Mouse (Mus musculus) T-helper 1 cell (primary cell): ENCODE measurements at regions not wholly inside any gene's neighbourhood (a gene's known extent, or its start where the extent isn't known, plus 50 kb on each side); places are given as distances from the start of the nearest gene placed in this dataset.

Experiments
- in situ Hi-C: fragments of 300-600 bp; cut with MboI, MseI; formaldehyde crosslinking; loops from one replicate; pipeline ENCODE4 v1.15.1; 2025; ENCODE audit warnings: high pct_unique_total_duplicates

- in situ Hi-C loops: no loop called here
Measured at GRCm38 (mm10) chr15:44288181-44288580, 4154.0 kb downstream of the 9330182O14Rik start.

GRCm38 (mm10) chr15:44288704-44289103, 4154.5 kb downstream of the 9330182O14Rik start:
- in situ Hi-C loops: no loop called here

GRCm38 (mm10) chr15:44301491-44301890, 4167.3 kb downstream of the 9330182O14Rik start:
- in situ Hi-C loops: loop anchor here (10.0 kb wide), 1 partner anchor 1117 kb away; no protein-coding TSS in a partner anchor

GRCm38 (mm10) chr15:44310888-44311287, 4176.7 kb downstream of the 9330182O14Rik start:
- in situ Hi-C loops: no loop called here

GRCm38 (mm10) chr15:44313294-44313693, 4179.1 kb downstream of the 9330182O14Rik start:
- in situ Hi-C loops: no loop called here
